Mouse (Mus musculus) hindbrain, embryonic 10.5 days (tissue): ENCODE results near the gene Ror2. TPM values are rescaled to one million over a fixed set of nuclear protein-coding genes. Genes with fewer than 3 reads are reported as not detected.

Experiments used
- DNase-seq: peaks from one replicate; pipeline ENCODE4 v3.0.0-alpha.2; 2017; ENCODE audit warnings: low spot score
- H3K27ac ChIP-seq: fragments of 300-500 bp; sonication (generic); 2 replicates; pipeline ENCODE4 v1.5.1; 2016; ENCODE audit warnings: mild to moderate bottlenecking, moderate library complexity
- H3K27me3 ChIP-seq: fragments of 300-500 bp; sonication (generic); 2 replicates; pipeline ENCODE4 v1.6.1; 2016; ENCODE audit warnings: mild to moderate bottlenecking; ENCODE audit not compliant: poor library complexity, insufficient read depth, severe bottlenecking
- H3K36me3 ChIP-seq: fragments of 300-500 bp; sonication (generic); 2 replicates; pipeline ENCODE4 v1.6.1; 2016; ENCODE audit warnings: mild to moderate bottlenecking, moderate library complexity
- H3K4me1 ChIP-seq: fragments of 300-500 bp; sonication (generic); replicated peaks from 2 replicates; pipeline ENCODE4 v1.6.1; 2016; ENCODE audit warnings: mild to moderate bottlenecking
- H3K4me3 ChIP-seq: fragments of 300-500 bp; sonication (generic); 2 replicates; pipeline ENCODE4 v1.5.1; 2016; ENCODE audit warnings: mild to moderate bottlenecking, moderate library complexity
- H3K9me3 ChIP-seq: fragments of 300-500 bp; sonication (generic); 2 replicates; pipeline ENCODE4 v1.6.1; 2016; ENCODE audit warnings: mild to moderate bottlenecking, moderate library complexity
- WGBS: fragments of 180-500 bp; shearing (Covaris S2); methylation state at CpG from one replicate; pipeline ENCODE4 v1.1.7; 2016; 5-methylcytosine and 5-hydroxymethylcytosine counted together
- polyA plus RNA-seq: library from polyadenylated mRNA; unstranded; fragments of >200 nt; fragmentation: Nextera tagmentation; extraction: Ambion mirVana; gene quantifications from 2 replicates; pipeline ENCODE4 v1.2.1, GENCODE M21; 2016

Gene Ror2
- polyA plus RNA-seq, 1 experiment from 2014 or later: 13.5 TPM

DNA sequence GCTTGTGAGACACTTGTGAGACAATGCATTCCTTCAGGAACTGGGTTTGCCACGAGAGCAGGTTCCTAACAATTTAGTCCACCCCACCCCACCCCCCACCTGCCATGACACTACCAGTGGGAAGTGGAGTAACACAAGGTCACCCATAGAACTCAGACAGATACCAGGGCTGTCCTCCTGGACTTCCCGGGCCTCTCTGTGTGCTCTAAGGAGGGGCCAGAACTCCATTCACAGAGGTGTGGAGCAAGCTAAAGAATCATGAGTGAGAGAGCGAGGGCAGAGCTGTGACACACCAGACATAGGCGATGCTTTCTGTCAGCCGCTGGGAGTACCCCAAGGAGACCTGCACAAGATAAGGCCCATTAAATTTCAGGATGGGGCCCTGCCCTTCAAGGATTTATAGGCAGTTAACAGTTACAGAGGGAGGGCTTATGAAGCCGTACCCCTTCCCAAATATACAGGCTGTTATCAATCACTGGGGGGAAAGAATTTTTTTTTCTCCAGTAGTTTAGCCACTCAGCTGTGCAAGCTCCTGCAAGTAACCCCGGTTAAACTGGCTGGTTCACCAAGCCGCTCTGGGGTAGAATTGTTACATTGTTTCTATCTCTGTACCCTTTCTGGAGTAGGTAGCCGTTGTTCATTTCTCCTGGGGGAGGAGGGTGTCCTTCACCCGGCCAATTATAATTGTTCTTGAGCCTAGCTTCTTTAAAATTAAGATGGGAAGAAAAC is 109.1 kb downstream of the Ror2 start:
- 72% methylated on average over 10 of the region's 10 CpGs for WGBS
- Histone ChIP-seq H3K27ac (peak overlapping the region; percentile 30; the same call in 1 of the 2 replicates), H3K27me3 (no peaks in the 10 kb centered on the region), H3K4me3 (no peak overlapping the region), H3K9me3 (no peaks in the 10 kb centered on the region), H3K36me3 (no peaks in the 10 kb centered on the region), H3K4me1 (peaks cover 59% of the 10 kb centered on the region)
- no peak for DNase-seq

DNA sequence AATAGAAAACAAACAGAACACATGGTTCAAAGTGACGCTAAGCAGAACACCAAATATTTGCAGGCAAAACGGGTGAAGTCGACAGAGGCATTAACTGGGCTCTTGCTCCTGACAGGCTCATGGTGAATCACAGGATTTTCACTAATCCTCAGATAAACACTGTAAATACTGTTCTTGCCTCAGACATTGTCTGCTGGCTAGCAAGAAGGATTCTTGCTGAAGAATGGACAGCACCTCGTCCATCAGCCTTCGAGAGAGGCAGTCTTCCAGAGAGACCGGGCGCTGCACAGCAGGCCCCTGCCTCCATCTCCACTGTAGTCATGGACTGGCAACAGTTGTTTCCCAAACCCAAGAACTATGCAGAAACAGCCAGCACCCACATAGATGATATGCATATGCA is 110.9 kb downstream of the Ror2 start:
- Histone ChIP-seq H3K36me3 (no peaks in the 10 kb centered on the region), H3K9me3 (no peaks in the 10 kb centered on the region), H3K27ac (no peak overlapping the region), H3K4me1 (peaks cover 52% of the 10 kb centered on the region), H3K27me3 (no peaks in the 10 kb centered on the region), H3K4me3 (no peak overlapping the region)
- WGBS: 87% methylated on average over 7 of the region's 7 CpGs
- DNase-seq: no peak

DNA sequence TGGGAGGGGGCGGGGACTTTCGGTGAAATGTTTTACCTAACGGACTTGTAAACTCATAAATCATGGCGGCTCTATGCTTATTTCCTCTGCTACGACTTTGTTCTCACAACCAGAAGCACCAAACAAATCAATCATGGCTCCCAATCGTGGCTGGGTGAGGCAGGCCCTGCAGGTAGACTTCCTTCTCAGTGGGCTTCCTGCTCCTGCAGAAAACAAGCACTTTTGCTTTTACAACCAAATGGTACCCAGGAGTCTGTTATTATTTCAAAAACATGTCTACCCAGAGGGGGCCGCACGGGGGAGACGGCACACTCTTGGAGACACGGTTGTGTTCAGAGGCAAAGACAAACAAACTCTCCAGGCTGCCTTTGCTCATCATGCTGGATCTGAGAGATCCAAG is 122.3 kb downstream of the Ror2 start:
- Histone ChIP-seq H3K9me3 (no peaks in the 10 kb centered on the region), H3K4me1 (peaks cover 62% of the 10 kb centered on the region), H3K27ac (0 out of 2 replicates have a peak overlapping the region, but pooled peaks have one; percentile 3), H3K27me3 (no peaks in the 10 kb centered on the region), H3K4me3 (no peak overlapping the region), H3K36me3 (no peaks in the 10 kb centered on the region)
- WGBS: 70% methylated on average over 10 of the region's 10 CpGs
- no peak for DNase-seq

DNA sequence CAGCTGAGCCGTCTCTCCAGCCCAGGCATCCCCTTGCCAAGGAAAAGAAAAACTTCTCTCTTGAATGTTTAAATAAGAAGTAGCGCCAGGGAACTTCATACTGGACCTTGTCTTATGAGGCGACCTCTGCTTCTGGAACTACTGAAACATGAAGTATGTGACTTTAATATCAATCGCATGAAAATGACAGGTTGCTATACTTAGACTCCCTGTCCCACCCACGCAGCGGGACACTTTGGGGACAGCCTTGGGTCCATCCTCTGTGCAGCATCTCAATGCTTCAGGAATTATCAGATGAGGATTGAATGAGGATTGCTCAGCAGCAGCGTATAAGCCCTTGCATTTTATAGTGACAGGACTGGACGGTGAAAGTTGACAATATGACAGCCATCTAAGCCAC is 122.9 kb downstream of the Ror2 start:
- no peak for DNase-seq
- Histone ChIP-seq H3K36me3 (no peaks in the 10 kb centered on the region), H3K4me1 (peaks cover 63% of the 10 kb centered on the region), H3K27me3 (no peaks in the 10 kb centered on the region), H3K4me3 (no peak overlapping the region), H3K27ac (no peak overlapping the region), H3K9me3 (no peaks in the 10 kb centered on the region)
- WGBS: 87% methylated on average over 8 of the region's 8 CpGs

DNA sequence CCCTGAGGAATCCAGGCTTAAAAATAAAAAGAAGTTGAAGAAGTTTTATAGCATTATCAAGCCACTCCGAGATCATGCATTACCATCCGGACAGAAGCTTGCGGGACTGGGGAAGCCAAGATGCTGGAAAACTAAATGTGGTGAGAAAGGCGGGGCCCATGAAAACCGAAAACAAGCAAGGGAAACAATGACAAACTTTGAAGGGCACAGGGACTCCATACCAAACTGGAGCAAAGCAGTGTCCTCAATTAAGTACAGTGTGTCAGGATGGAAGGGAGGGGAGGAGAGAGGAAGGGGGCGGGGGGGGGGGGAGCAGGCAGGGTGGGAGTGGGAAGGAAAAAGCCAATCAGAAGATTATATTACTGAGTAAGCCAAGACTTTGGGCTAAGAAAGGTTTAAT is 126.4 kb downstream of the Ror2 start:
- no peaks in the 10 kb centered on the region for H3K27me3 ChIP-seq
- no peak for DNase-seq
- no peaks in the 10 kb centered on the region for H3K36me3 ChIP-seq
- H3K27ac ChIP-seq: no peak overlapping the region
- no peak overlapping the region for H3K4me3 ChIP-seq
- 80% methylated on average over 6 of the region's 6 CpGs for WGBS
- H3K9me3 ChIP-seq: no peaks in the 10 kb centered on the region
- peaks cover 54% of the 10 kb centered on the region for H3K4me1 ChIP-seq

DNA sequence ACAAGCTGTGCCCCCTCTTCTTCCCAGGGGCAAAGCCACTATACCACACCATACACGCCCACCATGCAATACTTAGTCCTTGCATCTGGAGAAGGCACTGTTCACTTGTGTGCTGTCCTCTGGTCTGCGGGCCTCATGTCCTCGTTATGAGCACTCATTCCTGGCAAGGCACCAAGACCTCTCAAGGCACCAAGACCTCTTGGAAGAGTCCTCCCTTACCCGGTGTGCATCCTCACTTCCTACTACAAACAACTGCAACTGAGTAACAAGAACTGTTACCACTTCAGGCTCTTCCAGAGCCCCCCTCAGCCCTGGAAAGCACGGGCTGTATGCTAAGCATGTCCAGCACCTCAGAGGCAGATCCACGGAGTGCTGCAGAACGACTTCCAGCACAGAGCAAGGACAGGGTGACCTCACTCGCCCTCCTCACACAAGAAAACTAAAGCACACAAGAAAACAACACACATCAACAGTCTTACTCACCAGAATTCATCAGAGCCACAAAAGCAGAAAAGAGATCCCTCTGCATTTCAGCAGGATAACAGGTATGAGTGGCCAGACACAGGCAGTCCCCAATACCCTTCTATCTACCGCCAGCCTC is 127.4 kb downstream of the Ror2 start:
- Histone ChIP-seq H3K27ac (no peak overlapping the region), H3K36me3 (no peaks in the 10 kb centered on the region), H3K9me3 (no peaks in the 10 kb centered on the region), H3K4me3 (no peak overlapping the region), H3K27me3 (no peaks in the 10 kb centered on the region), H3K4me1 (peaks cover 63% of the 10 kb centered on the region)
- no peak for DNase-seq
- 78% methylated on average over 9 of the region's 9 CpGs for WGBS

DNA sequence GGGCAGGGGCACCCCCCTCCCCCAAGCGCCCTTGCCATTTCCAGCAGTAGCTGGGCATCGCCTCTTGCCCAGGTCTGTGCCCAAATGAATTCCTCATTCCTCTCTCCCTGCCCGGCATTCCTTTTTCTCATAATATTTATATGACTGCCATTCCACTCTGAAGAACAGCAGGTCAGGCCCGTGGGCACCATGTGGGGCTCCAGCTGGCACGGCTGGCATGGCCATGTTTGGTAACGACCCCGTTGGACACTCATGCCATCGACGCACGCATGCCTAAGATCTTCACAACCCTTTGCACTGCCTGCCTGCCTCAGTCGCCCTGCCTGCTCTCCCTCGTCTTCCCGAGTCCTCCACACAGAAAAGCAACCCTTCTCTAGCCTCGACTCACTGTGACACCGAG is 129.0 kb downstream of the Ror2 start:
- no peaks in the 10 kb centered on the region for H3K27me3 ChIP-seq
- whole genome bisulfite sequencing: 90% methylated on average over 15 of the region's 15 CpGs
- H3K36me3 ChIP-seq: no peaks in the 10 kb centered on the region
- 0 out of 2 replicates have a peak overlapping the region, but pooled peaks have one; percentile 17 for H3K27ac ChIP-seq
- no peak overlapping the region for H3K4me3 ChIP-seq
- peaks cover 63% of the 10 kb centered on the region for H3K4me1 ChIP-seq
- no peak for DNase-seq
- H3K9me3 ChIP-seq: no peaks in the 10 kb centered on the region

DNA sequence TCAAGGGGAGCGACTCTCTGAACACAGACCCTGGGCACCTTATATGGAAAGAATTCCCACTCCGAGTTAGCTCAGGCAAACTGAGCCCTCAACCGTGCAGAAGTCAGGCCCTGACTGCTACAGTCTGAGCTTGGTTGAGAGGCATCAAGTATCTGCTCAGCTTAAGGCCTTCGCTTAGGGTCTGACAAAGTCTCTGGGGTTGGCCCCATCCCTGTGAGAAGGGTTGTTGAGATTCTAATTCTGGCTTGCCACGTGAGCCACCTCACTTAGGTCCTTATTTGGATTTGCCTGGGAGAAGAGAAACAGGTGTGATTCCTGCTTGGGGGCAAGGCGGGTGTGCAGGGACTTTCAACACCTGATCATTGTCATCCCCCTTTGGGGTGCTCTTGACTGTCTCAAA is 129.6 kb downstream of the Ror2 start:
- DNase-seq: no peak
- no peak overlapping the region for H3K4me3 ChIP-seq
- no peak overlapping the region; the same call in 1 of the 2 replicates for H3K27ac ChIP-seq
- H3K4me1 ChIP-seq: peaks cover 64% of the 10 kb centered on the region
- 79% methylated on average over 6 of the region's 6 CpGs for WGBS
- no peaks in the 10 kb centered on the region for H3K27me3 ChIP-seq
- H3K36me3 ChIP-seq: no peaks in the 10 kb centered on the region
- H3K9me3 ChIP-seq: no peaks in the 10 kb centered on the region

DNA sequence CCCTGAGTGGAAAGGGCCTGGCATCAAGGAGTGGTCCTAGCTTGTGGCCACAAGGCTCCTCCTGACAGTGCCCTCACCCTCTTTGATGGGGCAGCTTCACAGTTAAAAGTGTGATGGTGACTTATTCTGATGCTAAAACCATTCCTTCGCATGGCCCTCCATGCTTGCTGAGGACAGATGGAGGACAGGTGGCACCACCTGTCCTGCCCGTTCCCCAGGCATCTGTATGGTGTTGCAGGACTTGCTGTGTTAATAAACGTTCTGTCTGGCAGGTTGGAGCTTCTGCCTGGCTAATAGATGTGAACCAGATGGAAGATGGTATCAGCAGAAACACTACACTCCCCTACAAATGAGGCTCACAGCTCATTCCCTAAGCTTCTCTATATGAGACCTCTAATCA is 140.4 kb downstream of the Ror2 start:
- Histone ChIP-seq H3K9me3 (no peaks in the 10 kb centered on the region), H3K27ac (no peak overlapping the region), H3K4me3 (no peak overlapping the region), H3K36me3 (no peaks in the 10 kb centered on the region), H3K27me3 (no peaks in the 10 kb centered on the region), H3K4me1 (peaks cover 48% of the 10 kb centered on the region)
- DNase-seq: no peak
- WGBS: 85% methylated on average over 3 of the region's 3 CpGs

DNA sequence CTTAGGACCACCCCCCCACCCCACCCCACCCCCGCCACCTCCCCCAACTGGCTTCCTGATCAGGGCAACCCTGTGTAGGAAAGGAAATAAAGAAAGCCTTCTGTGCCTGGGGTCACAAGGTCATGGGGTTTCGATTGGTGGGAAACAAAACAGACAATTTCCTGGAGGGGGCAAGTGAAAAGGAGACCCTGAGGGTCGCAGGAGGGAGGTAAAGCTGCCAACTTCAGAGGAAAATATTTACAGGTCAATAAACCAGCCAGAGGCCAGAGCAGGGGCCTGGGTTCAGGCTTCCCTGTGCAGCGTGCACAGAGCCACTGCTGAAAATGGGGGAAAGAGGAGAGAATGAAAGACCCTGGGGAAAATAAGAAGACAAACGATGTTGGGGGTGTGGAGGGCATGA is 142.8 kb downstream of the Ror2 start:
- Histone ChIP-seq H3K4me3 (no peak overlapping the region; the same call in 1 of the 2 replicates), H3K36me3 (peaks cover 9% of the 10 kb centered on the region; the same call in 1 of the 2 replicates), H3K4me1 (peaks cover 48% of the 10 kb centered on the region), H3K27ac (peak overlapping the region; percentile 62), H3K27me3 (no peaks in the 10 kb centered on the region), H3K9me3 (peaks cover 8% of the 10 kb centered on the region; the same call in 1 of the 2 replicates)
- WGBS: 2% methylated on average over 5 of the region's 5 CpGs
- peak; percentile 54 for DNase-seq

DNA sequence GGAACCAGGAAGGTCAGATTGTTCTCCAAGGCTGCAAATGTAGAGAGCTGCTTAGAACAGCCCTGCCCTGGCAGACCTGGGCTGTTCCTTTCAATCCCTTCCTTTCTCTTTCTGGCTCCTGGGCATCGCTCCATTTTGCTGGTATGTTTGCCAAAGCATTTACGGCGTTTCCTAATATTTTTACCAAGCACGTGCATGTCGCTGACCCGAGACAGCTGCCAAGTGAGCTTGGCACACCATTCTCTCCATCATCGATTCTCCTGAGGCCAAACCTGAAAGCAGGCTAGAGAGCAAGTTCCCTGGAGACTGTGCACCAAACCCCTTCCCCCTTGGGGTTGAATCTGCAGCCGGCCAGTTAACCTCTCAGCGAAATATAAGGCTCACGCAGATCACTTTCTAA is 143.7 kb downstream of the Ror2 start:
- Histone ChIP-seq H3K4me1 (peaks cover 40% of the 10 kb centered on the region), H3K9me3 (peaks cover 10% of the 10 kb centered on the region; the same call in 1 of the 2 replicates), H3K4me3 (no peak overlapping the region), H3K36me3 (peaks cover 10% of the 10 kb centered on the region; the same call in 1 of the 2 replicates), H3K27me3 (no peaks in the 10 kb centered on the region), H3K27ac (peak overlapping the region; percentile 62; the same call in 1 of the 2 replicates)
- no peak for DNase-seq
- 90% methylated on average over 10 of the region's 10 CpGs for WGBS

DNA sequence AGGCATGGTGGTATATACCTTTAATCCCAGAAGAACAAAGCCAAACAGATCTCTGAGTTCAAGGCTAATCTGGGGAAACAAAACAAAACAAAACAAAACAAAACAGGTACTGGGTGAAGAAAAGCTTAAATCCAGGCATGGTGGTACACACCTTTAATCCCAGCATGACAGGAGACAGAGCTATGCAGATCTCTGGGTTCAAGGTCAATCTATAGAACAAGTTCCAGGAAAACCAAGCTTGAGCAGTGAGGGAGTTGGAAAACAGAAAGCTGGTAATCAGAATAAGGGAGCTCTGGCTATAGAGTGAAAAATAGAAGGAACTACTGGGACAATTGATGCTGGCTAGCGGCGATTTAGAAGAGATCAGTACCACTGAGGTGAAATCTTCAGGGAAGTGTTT is 145.6 kb downstream of the Ror2 start:
- H3K36me3 ChIP-seq: peaks cover 10% of the 10 kb centered on the region; the same call in 1 of the 2 replicates
- H3K27me3 ChIP-seq: no peaks in the 10 kb centered on the region
- no peak for DNase-seq
- H3K9me3 ChIP-seq: peaks cover 10% of the 10 kb centered on the region; the same call in 1 of the 2 replicates
- WGBS: 73% methylated on average over 2 of the region's 2 CpGs
- H3K4me1 ChIP-seq: peaks cover 35% of the 10 kb centered on the region
- H3K4me3 ChIP-seq: no peak overlapping the region
- no peak overlapping the region for H3K27ac ChIP-seq

DNA sequence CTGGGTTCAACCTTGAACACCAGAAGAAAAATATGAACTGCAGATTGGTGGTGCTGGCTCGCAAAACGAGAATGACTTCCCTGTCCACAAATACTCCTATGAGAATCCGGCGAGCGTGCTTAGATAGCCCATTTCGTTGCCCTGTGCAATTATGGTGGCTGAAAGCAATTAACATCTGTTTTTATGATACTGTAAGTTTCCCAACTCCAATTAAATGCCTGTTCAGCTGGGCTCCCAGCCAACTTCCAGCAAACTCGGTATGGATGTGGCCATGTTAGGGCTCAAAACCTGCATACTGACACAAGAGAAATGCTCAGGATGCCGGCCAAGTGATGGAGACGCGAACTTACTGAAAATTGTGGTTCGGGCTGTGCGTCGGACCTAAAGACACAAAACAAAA is 155.4 kb downstream of the Ror2 start:
- Histone ChIP-seq H3K36me3 (peaks cover 20% of the 10 kb centered on the region), H3K9me3 (no peaks in the 10 kb centered on the region), H3K4me3 (no peak overlapping the region), H3K4me1 (0 out of 2 replicates have a peak, but pooled peaks cover 4% of the 10 kb centered on the region), H3K27ac (no peak overlapping the region), H3K27me3 (no peaks in the 10 kb centered on the region)
- no peak for DNase-seq
- 92% methylated on average over 13 of the region's 13 CpGs for WGBS
